Mouse (Mus musculus): ENCODE results near the gene Zfp292. TPM values are rescaled to one million over a fixed set of nuclear protein-coding genes. Genes with fewer than 3 reads are reported as not detected.

Zfp292 gene
- total and polyA plus RNA-seq, 3 experiments, result 9.8 to 19.4 (median 16.8) TPM

- no peak for TF ChIP-seq MYB (IDR thresholded peaks at IDR 0.05; ENCODE audit: low read depth, low read length)
- no peak for TF ChIP-seq EP300 (IDR thresholded peaks at IDR 0.05; ENCODE audit: low read depth in 1 of 2, low read length in 2 of 2)
- 0 out of 2 replicates have a peak, but pooled peaks have one; percentile 8 for TF ChIP-seq BHLHE40 (IDR thresholded peaks at IDR 0.05; ENCODE audit: borderline replicate concordance, low read depth, low read length)
- TF ChIP-seq CHD1 (IDR thresholded peaks at IDR 0.05; ENCODE audit: low read depth, low read length), result no peak
Measured at GRCm38 (mm10) chr4:34777677-34778527, 104.9 kb downstream of the Zfp292 start, which contains the start of gene Smim8 (continued).

- Histone ChIP-seq H3K9ac (ENCODE audit: control insufficient read depth, low read depth, low read length, poor library complexity, severe bottlenecking) (no peak overlapping the region), H3K27ac (ENCODE audit: control insufficient read depth, low read depth, low read length) (no peak overlapping the region), H3K79me2 (ENCODE audit: control insufficient read depth, insufficient read depth, low read length, poor library complexity) (no peaks in the 10 kb centered on the region), H3K4me3 (ENCODE audit: control insufficient read depth in 1 of 2, insufficient read depth in 1 of 2, low read depth in 2 of 2, low read length in 2 of 2) (no peak overlapping the region), H3K27me3 (ENCODE audit: control insufficient read depth in 1 of 2, insufficient read depth in 2 of 2, low read length in 2 of 2) (no peaks in the 10 kb centered on the region), H3K36me3 (ENCODE audit: control insufficient read depth in 1 of 2, insufficient read depth in 2 of 2, low read length in 2 of 2) (no peaks in the 10 kb centered on the region), H3K4me1 (ENCODE audit: control insufficient read depth in 1 of 2, insufficient read depth in 2 of 2, low read length in 2 of 2) (peaks cover 0 to 2% of the 10 kb centered on the region in 2 experiments; a peak in 1 of 4 replicates), H3K9me3 (replicated peaks; ENCODE audit: insufficient read depth, low read length) (no peaks in the 10 kb centered on the region)
- TF ChIP-seq UBTF (IDR thresholded peaks at IDR 0.05; ENCODE audit: borderline replicate concordance, insufficient read depth, low read depth, low read length), result no peak
- TF ChIP-seq ETS1 (IDR thresholded peaks at IDR 0.05; ENCODE audit: low read depth, low read length), result no peak
- TF ChIP-seq NELFE (IDR thresholded peaks at IDR 0.05; ENCODE audit: low read depth, low read length), result no peak
- TF ChIP-seq TBP (IDR thresholded peaks at IDR 0.05; ENCODE audit: low read depth, low read length), result no peak
- TF ChIP-seq MXI1 (IDR thresholded peaks at IDR 0.05; ENCODE audit: low read depth, low read length), result no peak
- TF ChIP-seq ZNF384 (IDR thresholded peaks at IDR 0.05; ENCODE audit: low read depth, low read length), result no peak
- TF ChIP-seq ZC3H11A (IDR thresholded peaks at IDR 0.05; ENCODE audit: low read depth, low read length), result no peak
- no peak for TF ChIP-seq MAFK (IDR thresholded peaks at IDR 0.05; ENCODE audit: borderline replicate concordance, low read depth, low read length)
- TF ChIP-seq SMC3 (IDR thresholded peaks at IDR 0.05; ENCODE audit: low read depth, low read length), result no peak
- no peak for TF ChIP-seq EP300 (IDR thresholded peaks at IDR 0.05; ENCODE audit: low read depth in 1 of 2, low read length in 2 of 2)
- no peak for TF ChIP-seq CHD1 (IDR thresholded peaks at IDR 0.05; ENCODE audit: low read depth, low read length)
- no peak for TF ChIP-seq GABPA (IDR thresholded peaks at IDR 0.05; ENCODE audit: low read depth, low read length)
- no peak for TF ChIP-seq BHLHE40 (IDR thresholded peaks at IDR 0.05; ENCODE audit: borderline replicate concordance, low read depth, low read length)
- no peak for TF ChIP-seq NRF1 (IDR thresholded peaks at IDR 0.05; ENCODE audit: insufficient read depth, low read depth, low read length, poor library complexity, severe bottlenecking)
- TF ChIP-seq JUND (IDR thresholded peaks at IDR 0.05; ENCODE audit: low read depth, low read length), result no peak
- no peak for TF ChIP-seq RAD21 (IDR thresholded peaks at IDR 0.05; ENCODE audit: low read depth, low read length)
- TF ChIP-seq E2F4 (IDR thresholded peaks at IDR 0.05; ENCODE audit: borderline replicate concordance, low read depth, low read length), result no peak
- no peak for TF ChIP-seq ZKSCAN1 (IDR thresholded peaks at IDR 0.05; ENCODE audit: low read depth, low read length)
- no peak for TF ChIP-seq MEF2A (IDR thresholded peaks at IDR 0.05; ENCODE audit: extremely low read depth, insufficient replicate concordance, low read depth, low read length, poor library complexity, severe bottlenecking)
- DNase-seq (ENCODE audit: low read depth, low spot score), result no peak
Measured at GRCm38 (mm10) chr4:34771652-34772371, 110.9 kb downstream of the Zfp292 start.
